ENCODE assay signal across 22 mouse cellular contexts in the genomic region with DNA sequence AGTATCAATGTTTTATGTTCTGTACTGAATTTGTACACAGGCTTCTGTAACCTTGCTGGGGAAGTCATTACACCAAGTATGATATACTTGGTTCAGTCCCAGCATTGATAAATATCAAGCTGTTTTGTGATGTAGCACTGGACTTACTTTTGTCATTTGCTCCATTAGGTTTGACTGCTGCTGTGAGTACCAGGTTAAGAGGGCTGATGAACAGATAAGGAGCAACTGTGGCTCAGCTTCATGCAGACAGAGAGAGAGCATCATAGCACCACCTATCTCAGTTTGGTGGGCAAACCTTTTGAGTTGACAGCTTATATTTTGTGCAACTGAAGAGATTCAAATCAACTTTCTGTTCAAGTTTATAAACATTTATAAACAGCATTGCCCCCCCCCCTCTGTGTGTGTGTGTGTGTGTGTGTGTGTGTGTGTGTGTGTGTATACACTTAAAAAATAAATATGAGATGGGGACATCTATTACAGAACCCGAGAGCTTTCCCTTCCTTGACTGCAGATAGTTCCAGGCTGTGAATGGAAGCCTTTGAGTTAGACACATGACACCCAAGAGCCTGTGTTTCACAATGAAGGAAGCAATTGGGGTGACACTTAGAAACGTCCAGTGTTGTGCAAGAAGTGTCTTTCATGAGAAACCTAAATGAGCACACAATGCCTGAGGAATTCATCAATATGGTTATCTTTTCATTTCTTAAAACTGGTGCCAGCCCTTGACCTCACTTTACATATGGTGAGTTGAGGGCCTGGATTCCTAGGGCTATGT.
DNase-seq lines count a peak whose midpoint lies in the region; ATAC-seq lines count a peak whose summit lies in the region.
"Had no signal": no experiment of that assay in that cellular context is flagged by ENCODE, and none has a peak within 500 bp of the region (broad histone marks: within the 10 kb centered on the region; RNA-seq: fewer than 3 reads in every experiment).

No protein-coding gene starts in this region.

- H3K9ac ChIP-seq in kidney, embryonic 15.5 days, result no peak overlapping the region
- H3K9ac ChIP-seq: embryonic facial prominence, embryonic 12.5 days; forebrain, embryonic 12.5 days; heart, embryonic 13.5 days; hindbrain, embryonic 13.5 days; intestine, embryonic 15.5 days had no signal

- peak; percentile 16 for DNase-seq in thymus, postnatal 0 days (ENCODE audit: low spot score)
- DNase-seq in thymus, postnatal 14 days, result no peak
- peak; percentile 40 for DNase-seq in gonadal fat pad, adult 2 months (ENCODE audit: low read depth)
- DNase-seq in ovary, postnatal 36 days (ENCODE audit: low spot score), result no peak
- DNase-seq in gastrocnemius, postnatal 25 days, result no peak
- DNase-seq: adrenal gland, postnatal 14 days; cerebellum, adult 2 months; cerebellum, postnatal 10 days; embryo, embryonic 11 days; gastrocnemius, postnatal 10 days; heart, postnatal 36 days had no signal

- no peaks in the 10 kb centered on the region for H3K4me1 ChIP-seq in kidney, embryonic 15.5 days
- H3K4me1 ChIP-seq: embryonic facial prominence, embryonic 12.5 days; forebrain, embryonic 12.5 days; heart, embryonic 13.5 days; hindbrain, embryonic 13.5 days; intestine, embryonic 15.5 days had no signal

- H3K27ac ChIP-seq in kidney, embryonic 15.5 days, result no peak overlapping the region
- H3K27ac ChIP-seq: embryonic facial prominence, embryonic 12.5 days; forebrain, embryonic 12.5 days; heart, embryonic 13.5 days; hindbrain, embryonic 13.5 days; hindbrain, postnatal 0 days; intestine, embryonic 15.5 days had no signal

- no peak overlapping the region for H3K4me3 ChIP-seq in kidney, embryonic 15.5 days (replicated peaks)
- H3K4me3 ChIP-seq: embryonic facial prominence, embryonic 12.5 days; forebrain, embryonic 12.5 days; heart, embryonic 13.5 days; hindbrain, embryonic 13.5 days; intestine, embryonic 15.5 days had no signal

- H3K9me3 ChIP-seq in kidney, embryonic 15.5 days (replicated peaks), result no peaks in the 10 kb centered on the region
- H3K9me3 ChIP-seq: embryonic facial prominence, embryonic 12.5 days; forebrain, embryonic 12.5 days; heart, embryonic 13.5 days; hindbrain, embryonic 13.5 days; intestine, embryonic 15.5 days had no signal

- ATAC-seq in megakaryocyte, adult 5-6 weeks (ENCODE audit: poor library complexity, severe bottlenecking), result peak; percentile 92
- no peak for ATAC-seq in kidney, embryonic 15.5 days (replicated peaks; ENCODE audit: low FRiP score)
- ATAC-seq: activated CD4-positive, CD25-positive, alpha-beta regulatory T cell, adult 4 months; forebrain, embryonic 16.5 days; hindbrain, postnatal 0 days; intestine, embryonic 15.5 days; Patski had no signal

- no peaks in the 10 kb centered on the region for H3K36me3 ChIP-seq in kidney, embryonic 15.5 days
- H3K36me3 ChIP-seq: embryonic facial prominence, embryonic 12.5 days; forebrain, embryonic 12.5 days; heart, embryonic 13.5 days; hindbrain, embryonic 13.5 days; intestine, embryonic 15.5 days had no signal

- H3K27me3 ChIP-seq in kidney, embryonic 15.5 days, result no peaks in the 10 kb centered on the region
- H3K27me3 ChIP-seq: embryonic facial prominence, embryonic 12.5 days; forebrain, embryonic 12.5 days; heart, embryonic 13.5 days; hindbrain, embryonic 13.5 days; intestine, embryonic 15.5 days; Patski had no signal

- no peak overlapping the region for H3K4me2 ChIP-seq in kidney, embryonic 15.5 days
- H3K4me2 ChIP-seq: embryonic facial prominence, embryonic 12.5 days; forebrain, embryonic 12.5 days; heart, embryonic 13.5 days; hindbrain, embryonic 13.5 days; intestine, embryonic 15.5 days had no signal

- WGBS in kidney, embryonic 15.5 days, result 68% methylated on average over 2 of the region's 2 CpGs

Comparison
In these comparisons a context has a peak if more than half of its experiments do, and no peak if none do; other contexts are left out.
1. DNase-seq: peak in thymus, postnatal 0 days (single experiment) and gonadal fat pad, adult 2 months (single experiment); none in thymus, postnatal 14 days (single experiment), ovary, postnatal 36 days (single experiment) and gastrocnemius, postnatal 25 days (single experiment).